Comparison of ENCODE assay signal across 16 mouse cellular contexts in genomic region chr10:115262261-115262660, GRCm38 (mm10). TPM values are rescaled to one million over a fixed set of nuclear protein-coding genes. Genes with fewer than 3 reads are reported as not detected.
DNase-seq lines count a peak whose midpoint lies in the region; ATAC-seq and TF ChIP-seq lines count a peak whose summit lies in the region.
"Had no signal": no experiment of that assay in that cellular context is flagged by ENCODE, and none has a peak within 500 bp of the region (broad histone marks: within the 10 kb centered on the region; RNA-seq: fewer than 3 reads in every experiment).

No protein-coding gene starts in this region.

- peak; percentile 38; the same call in 1 of the 2 replicates for ATAC-seq in liver, postnatal 0 days
- no peak for ATAC-seq in megakaryocyte-erythroid progenitor cell, adult 5-6 weeks (replicated peaks; ENCODE audit: low FRiP score, low TSS enrichment, poor library complexity, severe bottlenecking)
- ATAC-seq: forebrain, embryonic 15.5 days had no signal

- no peak overlapping the region for H3K4me2 ChIP-seq in liver, postnatal 0 days (ENCODE audit: low read depth, low read length)
- H3K4me2 ChIP-seq: embryonic facial prominence, embryonic 12.5 days; forebrain, embryonic 15.5 days had no signal

- no peaks in the 10 kb centered on the region for H3K9me3 ChIP-seq in liver, postnatal 0 days (ENCODE audit: low read length)
- H3K9me3 ChIP-seq: embryonic facial prominence, embryonic 12.5 days; forebrain, embryonic 15.5 days had no signal

- TF ChIP-seq POLR2A in liver, adult 2 months (IDR thresholded peaks at IDR 0.05; ENCODE audit: extremely low read depth, insufficient read depth, low read length): no peak
- TF ChIP-seq POLR2A in lung, adult 2 months (IDR thresholded peaks at IDR 0.05; ENCODE audit: borderline replicate concordance, extremely low read depth, low read depth, low read length): no peak

- H3K27ac ChIP-seq in liver, adult 2 months (replicated peaks; ENCODE audit: insufficient read depth, low read depth, low read length): no peak overlapping the region
- H3K27ac ChIP-seq in liver, postnatal 0 days (ENCODE audit: low read depth): peak overlapping the region; percentile 67
- H3K27ac ChIP-seq: embryonic facial prominence, embryonic 12.5 days; forebrain, embryonic 15.5 days; heart, embryonic 10.5 days had no signal

- intact Hi-C loops in gastrocnemius, postnatal 36 days (cut with DNase I): no loop called here

- H3K9ac ChIP-seq in liver, adult 2 months (ENCODE audit: low read depth, low read length): no peak overlapping the region
- no peak overlapping the region for H3K9ac ChIP-seq in liver, postnatal 0 days (replicated peaks)
- H3K9ac ChIP-seq: embryonic facial prominence, embryonic 12.5 days; forebrain, embryonic 15.5 days had no signal

- H3K27me3 ChIP-seq in liver, adult 2 months (ENCODE audit: control insufficient read depth, insufficient read depth, low read length): no peaks in the 10 kb centered on the region
- no peaks in the 10 kb centered on the region for H3K27me3 ChIP-seq in liver, postnatal 0 days (ENCODE audit: insufficient read depth, low read length)
- H3K27me3 ChIP-seq: embryonic facial prominence, embryonic 12.5 days; forebrain, embryonic 15.5 days had no signal

- no peak for TF ChIP-seq CTCF in liver, adult 2 months (IDR thresholded peaks at IDR 0.05; ENCODE audit: low read depth, low read length)
- TF ChIP-seq CTCF in lung, adult 2 months (IDR thresholded peaks at IDR 0.05; ENCODE audit: insufficient read depth, low read length): no peak
- TF ChIP-seq CTCF in liver, postnatal 0 days (IDR thresholded peaks at IDR 0.05; ENCODE audit: low read depth): no peak

- peak; percentile 24 for DNase-seq in liver, adult 2 months (ENCODE audit: extremely low read depth, low read depth, low spot score)
- DNase-seq in liver: no peak
- DNase-seq in lung, postnatal 36 days: peak; percentile 23
- no peak for DNase-seq in lung, adult 2 months
- DNase-seq in liver, postnatal 0 days: no peak
- DNase-seq in gastrocnemius, postnatal 36 days: no peak
- DNase-seq: adrenal gland, postnatal 10 days; cerebellum, adult 11 months; cerebellum, adult 8-10 months; cerebellum, postnatal 14 days; heart, adult 18-20 months; heart, postnatal 10 days had no signal

- H3K79me2 ChIP-seq in liver, adult 2 months (ENCODE audit: control insufficient read depth, insufficient read depth, low read length): no peaks in the 10 kb centered on the region

- WGBS in liver, adult 2 months: 71% methylated on average over 2 of the region's 2 CpGs
- 59% methylated on average over 2 of the region's 2 CpGs for WGBS in lung, adult 2 months
- WGBS in liver, postnatal 0 days (ENCODE audit: insufficient replicate concordance): 78% methylated on average over 2 of the region's 2 CpGs

- no peaks in the 10 kb centered on the region for H3K36me3 ChIP-seq in liver, adult 2 months (ENCODE audit: control insufficient read depth, insufficient read depth, low read length)
- H3K36me3 ChIP-seq in liver, postnatal 0 days (replicated peaks; ENCODE audit: insufficient read depth, low read length): no peaks in the 10 kb centered on the region
- H3K36me3 ChIP-seq: embryonic facial prominence, embryonic 12.5 days; forebrain, embryonic 15.5 days; heart, embryonic 10.5 days had no signal

- peaks cover 4% of the 10 kb centered on the region for H3K4me1 ChIP-seq in liver, adult 2 months (ENCODE audit: control insufficient read depth, insufficient read depth, low read length)
- H3K4me1 ChIP-seq in lung, adult 2 months (ENCODE audit: control insufficient read depth, insufficient read depth, low read length): peaks cover 2% of the 10 kb centered on the region; the same call in 1 of the 2 replicates
- peaks cover 4% of the 10 kb centered on the region; the same call in 1 of the 2 replicates for H3K4me1 ChIP-seq in liver, postnatal 0 days (ENCODE audit: insufficient read depth)
- H3K4me1 ChIP-seq: embryonic facial prominence, embryonic 12.5 days; forebrain, embryonic 15.5 days; heart, embryonic 10.5 days had no signal

- no peak overlapping the region for H3K4me3 ChIP-seq in liver, adult 2 months (ENCODE audit: insufficient read depth, low read depth, low read length)
- no peak overlapping the region for H3K4me3 ChIP-seq in lung, adult 2 months (replicated peaks; ENCODE audit: extremely low read depth, low read depth, low read length)
- no peak overlapping the region for H3K4me3 ChIP-seq in liver, postnatal 0 days (ENCODE audit: low read depth, low read length)
- H3K4me3 ChIP-seq: embryonic facial prominence, embryonic 12.5 days; forebrain, embryonic 15.5 days; heart, embryonic 10.5 days had no signal

- no peak for TF ChIP-seq EP300 in liver, postnatal 0 days (IDR thresholded peaks at IDR 0.05; ENCODE audit: low read depth)

RNA-seq across cellular contexts. Expression of gene Tbc1d15, which starts 11.0 kb away (rescaled TPM):
- total RNA-seq in liver, adult 2 months (2014; rRNA removed): 46.2 and 49.9 TPM in 2 replicates
- 6.7 and 7.7 TPM in 2 replicates for polyA plus RNA-seq in liver, adult 2 months (2012; rRNA removed)
- polyA plus RNA-seq in lung, adult 2 months (2012; rRNA removed): 5.2 and 12.8 TPM in 2 replicates
- polyA plus RNA-seq in liver, postnatal 0 days (2015; fragmentation: Nextera tagmentation; extraction: Ambion mirVana): 36.7 and 38.5 TPM in 2 replicates
- 28.3 and 35.6 TPM in 2 replicates for total RNA-seq in megakaryocyte-erythroid progenitor cell, adult 5-6 weeks (2014; fragmentation: Nextera tagmentation)
- 30.7 and 35.2 TPM in 2 replicates for total RNA-seq in megakaryocyte-erythroid progenitor cell, adult 5-6 weeks (2017)
- total RNA-seq in gastrocnemius, postnatal 36 days (2021): 10 to 100 TPM; 34.4 to 46.7 TPM

RNA-seq across cellular contexts. Expression of gene Rab21, which starts 53.1 kb away (rescaled TPM):
- total RNA-seq in liver, adult 2 months (2014; rRNA removed): 14.7 and 16.5 TPM in 2 replicates
- polyA plus RNA-seq in liver, adult 2 months (2012; rRNA removed): 18.0 and 19.0 TPM in 2 replicates
- 25.4 and 27.9 TPM in 2 replicates for polyA plus RNA-seq in lung, adult 2 months (2012; rRNA removed)
- 5.8 and 10.0 TPM in 2 replicates for polyA plus RNA-seq in liver, postnatal 0 days (2015; fragmentation: Nextera tagmentation; extraction: Ambion mirVana)
- total RNA-seq in megakaryocyte-erythroid progenitor cell, adult 5-6 weeks (2014; fragmentation: Nextera tagmentation): 26.5 and 29.9 TPM in 2 replicates
- 25.1 and 40.5 TPM in 2 replicates for total RNA-seq in megakaryocyte-erythroid progenitor cell, adult 5-6 weeks (2017)
- 10 to 100 TPM; 42.9 to 45.1 TPM for total RNA-seq in gastrocnemius, postnatal 36 days (2021)

Comparison
In these comparisons a context has a peak if more than half of its experiments do, and no peak if none do; other contexts are left out.
1. DNase-seq: peak in liver, adult 2 months (single experiment) and lung, postnatal 36 days (single experiment); none in liver (single experiment), lung, adult 2 months (single experiment), liver, postnatal 0 days (single experiment) and gastrocnemius, postnatal 36 days (0 of 2).